Mouse (Mus musculus) cortical plate, adult 2 months (tissue): ENCODE results near the gene Lamtor5.

Experiments used
- CTCF ChIP-seq: fragments of 200-500 bp; IDR thresholded peaks from 2 replicates; pipeline ENCODE4 v1.5.1; 2011; ENCODE audit warnings: mild to moderate bottlenecking, control low read depth, low read length; ENCODE audit not compliant: insufficient read depth; ENCODE audit errors: extremely low read depth
- POLR2A ChIP-seq: fragments of 200-500 bp; IDR thresholded peaks from 2 replicates; pipeline ENCODE4 v1.6.1; 2011; ENCODE audit warnings: mild to moderate bottlenecking, low read length, control low read depth; ENCODE audit not compliant: insufficient read depth; ENCODE audit errors: extremely low read depth

DNA sequence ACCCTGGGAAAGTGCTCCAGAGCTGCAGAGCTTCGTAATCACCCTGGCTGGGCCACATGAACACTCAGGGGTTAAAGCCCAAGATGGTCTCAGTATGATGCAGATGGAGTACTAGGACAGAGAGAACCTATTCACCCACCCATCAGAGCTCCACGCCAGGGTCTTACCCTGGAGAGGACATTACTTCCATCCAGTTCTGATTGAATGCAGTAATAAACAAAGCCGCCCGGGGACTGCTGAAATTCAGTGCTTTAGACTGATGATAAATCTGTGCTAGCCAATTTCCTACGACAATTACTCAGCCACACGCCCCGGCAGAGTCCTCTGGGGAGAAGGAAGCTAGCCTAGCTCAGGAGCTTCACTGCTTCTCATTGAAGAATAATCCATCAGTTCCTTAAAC is 21.9 kb upstream of the Lamtor5 start:
- TF ChIP-seq CTCF, result no peak
- no peak for TF ChIP-seq POLR2A
